Mouse (Mus musculus): Measurements from ENCODE around the gene Dnajb6.
A peak's percentile ranks its signal among the peaks of the same experiment; 100 is the strongest.

The Dnajb6 gene

GRCm38 (mm10) chr5:29852376-29852775 is 116.9 kb downstream of the Dnajb6 start:
- DNase-seq (ENCODE audit: low spot score in 2 of 2) = no peak

GRCm38 (mm10) chr5:29853035-29853434 is 117.5 kb downstream of the Dnajb6 start:
- DNase-seq (ENCODE audit: low spot score in 2 of 2) = no peak

- DNase-seq (ENCODE audit: low spot score in 2 of 2) = no peak
Measured at GRCm38 (mm10) chr5:29854376-29854775, 118.9 kb downstream of the Dnajb6 start.

GRCm38 (mm10) chr5:29854971-29855370 is 119.5 kb downstream of the Dnajb6 start:
- no peak for DNase-seq (ENCODE audit: low spot score in 2 of 2)

- DNase-seq (ENCODE audit: low spot score in 2 of 2) = peak in 1 of 2 experiments; percentile 11
Measured at GRCm38 (mm10) chr5:29861522-29861921, 126.0 kb downstream of the Dnajb6 start.

GRCm38 (mm10) chr5:29862388-29862787 is 126.9 kb downstream of the Dnajb6 start:
- no peak for DNase-seq (ENCODE audit: low spot score in 2 of 2)

GRCm38 (mm10) chr5:29864291-29864737 is 128.8 kb downstream of the Dnajb6 start:
- peak in 1 of 2 experiments; percentile 23 for DNase-seq (ENCODE audit: low spot score in 2 of 2)

- no peak for DNase-seq (ENCODE audit: low spot score in 2 of 2)
Measured at GRCm38 (mm10) chr5:29864994-29865393, 129.5 kb downstream of the Dnajb6 start.
